Mouse (Mus musculus) heart, postnatal 4 days (tissue): ENCODE measurements around the gene Gm16867. TPM values are rescaled to one million over a fixed set of nuclear protein-coding genes. Genes with fewer than 3 reads are reported as not detected.
"Not testable (repeated sequence)": the region's sequence is repeated elsewhere in the genome, so short reads cannot be mapped to it uniquely, and the experiment has no call there.

ENCODE experiments used
- DNase-seq: peaks from one replicate; pipeline ENCODE4 v3.0.0; 2021
- total RNA-seq, 2 experiments: library from RNA; stranded (reverse); gene quantifications; 2 replicates each; pipeline ENCODE4 v1.2.3; 2021

The Gm16867 gene
- total RNA-seq, 2 experiments from 2014 or later, result 4.1 TPM

DNA sequence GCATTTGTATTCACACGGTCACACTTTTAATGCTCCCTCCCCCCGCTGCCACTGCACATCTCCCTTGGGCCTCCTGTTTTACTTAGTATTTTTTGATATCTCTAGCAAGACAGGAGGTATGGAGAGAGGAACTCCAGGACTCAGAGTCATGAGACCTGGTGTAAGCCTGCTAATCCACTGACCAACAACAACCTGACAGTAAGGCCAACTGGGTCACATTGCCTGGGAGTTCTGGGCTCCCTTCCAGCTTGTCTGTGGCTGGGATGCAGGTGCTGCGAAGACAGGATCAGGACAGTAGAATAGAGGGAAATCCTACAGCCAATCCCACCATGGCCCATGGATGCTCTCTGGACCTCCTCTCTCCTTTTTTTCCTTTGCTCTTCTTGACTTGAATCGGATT, 38.7 kb downstream of the Gm16867 start:
- not testable (repeated sequence) for DNase-seq

- not testable (repeated sequence) for DNase-seq
These were observed 45.5 kb downstream of the Gm16867 start for GRCm38 (mm10) chr14:69457691-69458090.

DNA sequence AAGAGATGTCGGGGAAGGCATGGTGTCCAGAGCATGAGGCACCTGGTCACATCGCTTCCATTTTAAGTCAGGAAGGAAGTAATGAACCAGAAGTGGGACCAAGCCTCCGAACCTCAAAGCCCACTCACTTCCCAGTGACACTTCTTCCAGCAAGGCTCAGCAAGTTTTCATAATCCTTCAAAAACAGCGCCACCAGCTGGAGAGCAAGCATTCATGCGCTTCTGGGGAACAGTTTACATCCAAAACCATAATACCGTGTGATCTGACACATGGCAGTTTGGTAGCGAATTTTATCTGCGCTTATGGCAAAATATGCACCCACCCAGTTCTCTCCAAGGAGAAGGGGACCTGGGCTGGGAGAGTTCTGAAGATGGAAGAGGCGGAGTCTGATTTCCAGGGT, 48.5 kb downstream of the Gm16867 start:
- not testable (repeated sequence) for DNase-seq

- DNase-seq, result not testable (repeated sequence)
These were observed 54.3 kb downstream of the Gm16867 start for GRCm38 (mm10) chr14:69448845-69449244.

DNA sequence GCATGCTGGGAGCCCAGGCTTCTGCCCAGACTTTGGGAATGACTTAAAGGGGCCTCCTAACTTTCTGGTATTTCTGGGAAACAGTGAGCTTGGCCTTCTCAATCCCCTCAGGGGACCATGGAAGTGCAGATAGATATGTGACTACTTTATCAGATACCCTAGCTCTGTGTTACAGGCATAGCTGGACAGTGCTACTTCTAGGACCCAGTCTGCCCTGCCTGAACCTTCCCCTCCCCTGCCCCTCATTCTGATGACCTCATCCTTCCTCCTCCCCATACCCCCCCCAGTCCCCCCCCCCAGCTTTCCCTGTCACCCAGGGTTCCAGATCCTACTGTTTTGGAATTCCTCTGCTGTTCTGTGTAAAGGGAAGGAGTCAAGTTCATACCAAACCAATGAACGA, 56.2 kb downstream of the Gm16867 start:
- DNase-seq, result not testable (repeated sequence)

DNA sequence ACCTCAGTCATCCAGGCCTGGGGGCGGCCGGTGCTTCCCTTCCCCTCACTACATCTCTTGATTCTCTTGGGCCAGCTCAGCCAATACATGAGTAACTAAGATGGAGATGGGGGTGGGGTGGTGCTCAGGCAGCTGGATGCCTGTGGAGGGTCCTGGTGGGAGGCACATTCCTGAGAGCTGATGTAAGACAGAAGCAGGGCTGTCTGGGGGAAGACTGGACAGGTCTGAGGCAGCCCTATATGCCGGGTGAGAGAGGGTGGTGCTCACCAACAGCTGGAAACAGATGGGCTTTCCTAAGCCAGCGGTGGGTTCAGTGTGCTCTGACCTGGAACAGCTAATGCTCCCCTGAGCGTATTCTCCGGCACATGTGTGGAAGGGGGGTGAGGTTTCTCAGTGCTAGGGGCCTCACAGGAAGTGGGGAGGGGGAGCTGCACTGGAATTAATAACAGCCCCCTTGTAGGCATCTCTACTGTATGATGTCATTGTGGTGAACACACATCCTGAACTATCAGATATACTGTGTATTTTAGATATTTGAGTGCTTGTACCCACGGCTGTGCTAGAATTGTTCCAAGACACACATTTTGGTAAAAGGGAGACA, 60.0 kb downstream of the Gm16867 start:
- DNase-seq, result not testable (repeated sequence)

DNA sequence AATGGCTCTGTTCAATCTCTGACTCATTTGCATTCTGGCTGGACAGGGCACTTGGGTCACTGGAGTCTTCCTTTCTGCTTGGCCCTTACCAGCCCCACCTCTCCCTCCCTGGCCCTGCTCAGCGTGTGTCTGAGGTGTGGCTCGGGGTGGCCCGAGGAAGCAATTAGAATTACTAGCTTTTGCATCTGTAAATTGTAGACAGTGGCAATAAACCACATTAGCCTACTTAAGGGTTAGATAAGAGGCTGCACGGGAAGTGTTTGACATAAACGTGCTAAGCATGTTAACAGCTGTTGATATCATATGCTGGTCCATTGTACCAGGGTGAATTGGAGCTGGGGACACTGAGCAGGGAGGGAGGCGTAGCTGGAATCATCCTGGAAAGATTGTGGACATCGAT, 62.2 kb downstream of the Gm16867 start:
- DNase-seq, result not testable (repeated sequence)

GRCm38 (mm10) chr14:69438678-69439214, 64.4 kb downstream of the Gm16867 start:
- DNase-seq, result not testable (repeated sequence)

DNA sequence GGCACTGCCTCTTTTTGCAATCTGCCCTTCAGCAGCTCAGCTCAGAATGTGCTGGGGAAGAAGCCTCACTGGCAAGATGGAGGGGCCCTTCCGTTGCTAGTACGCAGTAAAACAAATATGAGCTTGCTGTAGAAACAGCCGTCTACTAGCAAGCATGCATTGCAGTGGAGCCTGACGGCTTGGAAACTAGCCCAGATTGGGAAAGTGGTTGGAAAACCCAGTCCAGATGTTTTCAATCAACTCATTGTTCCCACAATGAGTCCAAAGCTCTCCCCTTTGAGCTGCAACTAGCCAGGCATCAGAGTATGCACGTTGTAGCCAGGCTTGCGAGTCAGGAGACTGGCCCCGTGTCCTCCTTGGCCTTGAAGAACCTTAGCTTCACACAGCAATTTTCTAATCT, 82.2 kb downstream of the Gm16867 start:
- not testable (repeated sequence) for DNase-seq

GRCm38 (mm10) chr14:69417545-69417944, 85.6 kb downstream of the Gm16867 start:
- not testable (repeated sequence) for DNase-seq

Other genes with a start within 250 kb of the Gm16867 start
- gene Synb, start 209.1 kb downstream of the Gm16867 start, total RNA-seq, result under 1 TPM; 0.10 to 0.11 TPM
- not detected for gene Gm27179, start 9.2 kb upstream of the Gm16867 start, total RNA-seq
- gene Entpd4b, start 52.1 kb upstream of the Gm16867 start, total RNA-seq, result 10 to 100 TPM; 24.9 to 25.2 TPM